Mouse (Mus musculus): Measurements from ENCODE around the gene Zbtb7b.
A peak's percentile ranks its signal among the peaks of the same experiment; 100 is the strongest.
"Not testable (repeated sequence)": the region's sequence is repeated elsewhere in the genome, so short reads cannot be mapped to it uniquely, and the experiment has no call there.

Gene Zbtb7b

DNA sequence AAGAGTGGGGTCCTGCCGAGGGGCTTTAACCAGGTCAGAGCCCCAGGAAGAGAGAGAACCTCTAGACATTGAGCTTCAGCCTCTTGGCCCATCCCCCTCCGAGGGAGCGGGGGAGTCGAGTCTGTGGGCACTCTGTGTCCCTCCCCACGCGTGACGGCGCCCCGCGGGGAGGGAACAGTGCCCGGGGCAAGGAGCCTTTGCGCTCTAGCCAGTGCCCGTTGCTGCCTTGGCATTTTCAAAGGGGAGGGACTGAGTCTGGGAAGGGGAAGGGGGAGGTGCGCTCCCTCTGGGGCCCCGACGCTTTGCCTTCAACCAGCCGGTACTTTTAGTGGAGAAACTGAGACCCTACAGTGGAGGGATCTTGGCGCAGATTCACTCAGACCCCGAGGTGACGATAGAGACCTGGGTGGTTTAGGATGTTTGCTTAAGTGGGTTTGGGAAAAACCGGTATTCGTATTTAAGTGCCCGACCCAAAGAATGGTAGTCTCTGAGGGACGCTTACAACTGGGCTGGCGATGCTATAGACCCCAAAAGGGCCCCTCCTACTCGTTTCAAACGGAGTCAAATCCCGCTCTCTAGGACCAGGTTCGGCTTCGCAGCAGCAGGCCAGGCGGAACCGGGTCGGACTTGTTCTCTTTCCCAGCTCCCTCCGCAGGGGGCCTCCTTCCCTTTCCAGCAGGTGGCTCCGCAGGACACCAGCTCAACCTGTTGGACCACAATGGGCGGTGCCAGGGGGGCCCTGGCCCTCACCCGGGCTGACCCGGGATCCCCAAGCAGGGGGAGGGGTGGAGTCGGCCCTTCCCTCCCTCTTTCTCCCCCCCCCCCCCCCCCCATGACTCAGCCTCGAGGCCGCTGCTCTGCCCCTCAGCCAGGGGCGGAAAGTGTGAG is at the start of gene Zbtb7b:
TSS of gene Zbtb7b (minus strand) at position 771 of the 888 bp plus-strand sequence.
- peak; percentile 55 to 63 for DNase-seq (ENCODE audit: low spot score in 2 of 2)

DNA sequence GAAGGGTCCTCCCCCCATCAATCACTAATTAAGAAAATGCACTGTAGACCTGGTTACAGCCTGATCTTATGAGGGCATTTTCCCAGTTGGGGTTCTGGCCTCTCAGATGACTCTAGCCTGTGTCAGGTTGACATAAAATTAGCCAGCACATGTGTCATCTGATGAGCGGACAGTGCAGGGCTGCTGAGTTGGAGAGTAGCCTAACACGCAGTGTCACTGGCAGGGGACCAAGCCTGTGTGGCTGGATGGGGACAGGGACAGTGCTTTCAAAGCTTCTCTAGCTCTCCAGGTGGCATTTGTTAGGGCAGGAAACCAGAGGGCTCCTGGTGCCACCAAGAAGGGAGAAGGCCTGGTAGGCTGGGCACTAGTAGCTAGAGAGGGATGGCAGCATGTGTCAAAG is 46.1 kb upstream of the Zbtb7b start:
- DNase-seq (ENCODE audit: low spot score in 2 of 2), result no peak

DNA sequence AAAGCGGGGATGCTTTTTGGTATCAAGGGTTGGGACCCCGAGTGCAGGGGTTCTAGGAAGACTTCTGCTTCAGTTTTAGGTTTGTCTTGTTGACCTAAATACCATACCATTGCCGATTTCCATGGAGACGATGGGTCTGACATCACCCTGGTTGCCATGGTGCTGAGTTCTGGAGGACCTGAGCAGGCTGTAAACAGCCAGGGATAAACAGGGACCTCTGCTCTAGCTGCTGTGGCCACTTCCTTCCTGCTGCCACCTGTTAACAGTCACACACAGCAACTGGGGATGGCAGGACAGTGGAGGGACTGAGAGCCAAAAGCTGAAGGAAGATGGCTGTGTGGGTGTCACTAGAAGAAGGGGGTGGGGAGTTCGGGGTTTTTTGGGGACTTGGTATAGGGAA is 42.7 kb upstream of the Zbtb7b start:
- no peak for DNase-seq (ENCODE audit: low spot score in 2 of 2)

DNA sequence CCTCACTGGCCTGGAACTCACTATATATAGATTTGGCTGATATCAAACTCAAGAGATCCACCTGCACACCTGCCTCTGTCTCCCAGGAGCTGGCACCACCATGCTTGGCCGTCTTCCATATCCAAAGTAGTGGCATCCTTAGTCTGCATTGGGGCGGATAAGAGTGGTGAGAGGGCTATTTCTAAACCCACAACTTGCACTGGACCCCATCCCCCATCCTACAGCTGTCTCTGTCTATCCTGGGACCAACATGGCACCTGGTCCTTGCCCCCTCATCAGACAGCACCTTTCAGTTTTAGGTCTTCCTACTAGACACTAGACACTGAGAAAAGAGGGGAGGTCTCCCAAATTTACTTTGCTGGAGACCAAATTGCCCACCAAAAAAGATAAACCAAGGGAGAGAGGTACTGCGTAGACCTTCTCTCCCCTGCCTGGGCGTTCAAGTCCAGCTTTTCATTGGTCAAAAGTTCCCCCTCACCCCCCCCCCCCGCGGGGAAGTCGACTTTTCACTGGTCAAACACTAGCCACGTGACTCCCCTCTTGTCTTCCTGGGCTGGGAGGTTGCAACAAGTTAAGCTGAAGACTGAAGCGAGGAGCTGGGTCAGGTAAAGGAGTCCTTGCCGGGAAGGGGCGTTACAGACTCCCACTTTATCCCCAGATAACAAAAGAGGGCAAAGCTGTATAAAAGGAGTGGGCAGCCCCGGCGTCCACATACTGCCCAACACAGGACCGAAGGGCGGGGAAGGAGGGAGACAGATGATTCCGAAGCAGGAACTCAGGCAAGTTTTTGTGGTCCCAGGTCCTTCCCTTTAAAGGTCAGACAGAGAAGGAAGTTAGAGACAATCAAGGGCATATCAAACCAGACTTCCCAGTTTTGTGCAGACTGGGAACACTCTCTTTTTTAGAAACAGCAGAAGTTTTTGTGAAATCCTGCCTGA is 41.9 kb upstream of the Zbtb7b start, which contains the start of gene Pbxip1:
TSS of gene Pbxip1 (plus strand) at position 531 of the 938 bp plus-strand sequence.
- no peak for DNase-seq (ENCODE audit: low spot score in 2 of 2)

DNA sequence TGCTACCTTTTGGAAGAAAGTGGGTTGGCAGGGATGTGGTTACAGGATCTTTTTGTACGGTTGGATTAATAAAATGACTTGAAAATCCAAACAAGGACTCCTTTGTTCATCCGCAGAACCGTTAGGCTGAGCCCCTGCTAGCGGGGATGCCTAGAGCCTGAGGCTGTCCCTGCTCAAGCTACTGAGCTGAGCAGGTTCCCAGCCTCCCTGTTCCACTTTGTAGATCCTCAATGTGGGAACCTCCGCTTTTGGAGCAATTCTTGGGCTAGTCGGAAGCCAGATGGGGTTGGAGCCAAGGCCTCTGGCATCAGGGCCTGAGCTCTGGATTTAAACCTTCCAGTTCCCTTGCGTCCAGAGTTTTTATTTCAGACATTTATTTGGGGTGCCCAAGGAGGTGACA is 40.5 kb upstream of the Zbtb7b start:
- no peak for DNase-seq (ENCODE audit: low spot score in 2 of 2)

DNA sequence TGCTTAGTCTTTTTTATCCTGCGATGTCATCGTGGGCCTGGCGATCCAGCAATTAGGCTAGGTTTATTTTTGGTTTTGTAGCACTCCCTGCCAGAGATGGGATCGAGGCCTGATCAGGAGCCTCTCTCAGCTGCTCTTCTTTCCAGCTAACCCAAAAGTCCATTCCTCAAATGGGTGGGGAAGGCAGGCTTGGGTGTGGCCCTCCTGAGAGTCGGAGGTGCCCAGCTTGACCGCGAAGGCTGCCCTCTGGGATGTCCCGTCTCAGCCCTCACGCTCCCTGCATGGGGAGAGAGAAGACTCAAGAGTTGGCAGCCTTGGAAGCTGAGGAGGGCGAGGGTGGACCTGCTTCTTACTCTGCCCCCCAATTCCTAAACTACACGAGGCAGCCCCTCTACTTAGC is 40.0 kb upstream of the Zbtb7b start:
- DNase-seq (ENCODE audit: low spot score in 2 of 2), result no peak

DNA sequence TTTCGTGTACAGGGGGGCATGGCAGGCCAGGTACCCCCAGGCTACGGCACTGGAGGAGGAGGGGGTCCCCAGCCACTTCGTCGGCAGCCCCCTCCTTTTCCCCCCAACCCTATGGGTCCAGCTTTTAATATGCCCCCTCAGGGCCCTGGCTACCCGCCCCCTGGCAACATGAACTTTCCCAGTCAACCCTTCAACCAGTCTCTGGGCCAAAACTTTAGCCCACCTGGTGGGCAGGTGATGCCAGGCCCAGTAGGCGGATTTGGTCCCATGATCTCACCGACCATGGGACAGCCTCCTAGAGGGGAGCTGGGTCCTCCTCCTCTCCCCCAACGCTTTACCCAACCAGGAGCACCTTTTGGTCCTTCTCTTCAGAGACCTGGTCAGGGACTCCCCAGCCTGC is 38.0 kb upstream of the Zbtb7b start:
- DNase-seq (ENCODE audit: low spot score in 2 of 2), result no peak

DNA sequence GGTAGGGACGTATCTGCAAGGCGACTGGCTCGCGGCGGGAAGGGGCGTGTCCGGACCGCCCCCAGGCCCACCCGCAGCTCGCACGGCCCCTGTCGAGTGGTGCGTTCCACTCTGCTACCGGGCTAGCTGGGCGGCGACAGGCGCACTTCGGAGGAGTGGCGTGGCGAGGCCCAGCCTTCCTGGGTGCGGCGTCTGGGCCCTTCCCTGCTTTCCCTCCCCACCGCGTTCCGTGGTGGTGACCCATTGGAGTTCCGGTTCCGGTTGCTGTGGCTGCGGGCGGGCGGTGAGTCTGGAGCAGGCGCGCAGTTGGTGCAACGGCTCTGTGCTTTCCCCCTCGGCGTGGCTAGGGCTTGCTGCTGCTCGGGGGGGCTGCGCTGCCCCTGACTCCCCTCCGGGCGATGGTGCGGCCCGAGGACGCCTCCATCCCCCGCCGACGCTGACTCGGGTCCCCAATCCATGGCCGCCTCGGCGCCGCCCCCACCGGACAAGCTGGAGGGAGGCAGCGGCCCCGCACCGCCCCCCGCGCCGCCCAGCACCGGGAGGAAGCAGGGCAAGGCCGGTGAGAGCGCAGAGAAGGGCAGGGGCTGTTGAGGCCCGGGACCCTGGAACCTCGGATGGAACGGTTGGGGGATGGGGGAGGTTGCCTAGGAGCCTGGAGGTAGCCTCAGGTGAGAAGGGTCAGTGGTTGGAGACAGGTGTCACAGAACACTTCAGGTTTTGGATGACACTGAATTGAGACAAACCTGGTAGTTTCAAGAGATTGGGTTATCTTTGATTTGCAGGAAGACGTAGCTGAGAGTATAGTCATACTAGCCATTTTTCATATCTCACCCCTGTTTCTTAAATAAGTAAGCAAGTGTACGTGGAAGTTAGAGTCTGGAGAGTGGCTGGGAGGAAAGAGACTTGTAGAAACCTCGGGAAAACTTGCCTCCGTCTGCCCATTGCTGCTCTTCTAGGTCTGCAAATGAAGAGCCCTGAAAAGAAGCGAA is 35.9 kb upstream of the Zbtb7b start, which contains the start of gene Pygo2:
TSS of gene Pygo2 (plus strand) at position 44 of the 989 bp plus-strand sequence.
- DNase-seq (ENCODE audit: low spot score in 2 of 2), result peak; percentile 95 to 97

DNA sequence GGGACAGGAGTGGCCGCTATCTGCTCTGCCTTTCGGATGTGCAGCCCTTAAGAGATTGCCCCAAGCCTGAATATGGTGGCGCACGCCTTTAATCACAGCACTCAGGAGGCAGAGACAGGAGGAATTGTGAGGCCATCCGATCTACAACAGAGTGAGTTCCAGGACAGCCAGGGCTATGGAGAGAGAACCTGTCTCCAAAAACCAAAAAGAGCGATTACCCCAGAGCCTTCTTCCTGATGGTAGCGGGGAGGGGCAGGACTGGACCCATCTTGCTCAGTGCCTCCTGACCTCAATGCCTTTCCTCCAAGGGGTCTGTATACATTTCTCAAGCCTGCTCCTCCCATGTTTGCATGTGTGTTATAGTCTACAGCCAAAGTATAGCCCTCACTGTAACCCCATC is 34.4 kb upstream of the Zbtb7b start:
- DNase-seq (ENCODE audit: low spot score in 2 of 2), result not testable (repeated sequence)

DNA sequence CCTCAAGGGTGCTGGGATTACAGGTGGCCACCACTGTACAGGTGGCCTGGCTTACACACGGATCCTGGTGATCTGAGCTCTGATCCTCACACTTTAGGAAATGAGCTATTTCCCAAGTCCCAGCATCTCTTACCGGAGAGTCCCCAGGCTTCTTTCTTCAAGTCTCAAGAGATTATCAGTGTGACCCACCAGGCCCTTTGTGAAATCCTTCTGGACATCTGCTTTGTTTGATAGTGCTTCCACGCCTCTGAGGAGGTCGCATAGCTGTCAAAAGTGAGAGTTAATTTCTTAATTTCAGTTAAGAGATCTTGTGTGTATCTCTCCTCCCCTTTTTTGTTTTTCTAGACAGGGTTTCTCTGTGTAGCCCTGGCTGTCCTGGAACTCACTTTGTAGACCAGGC is 31.3 kb upstream of the Zbtb7b start:
- no peak for DNase-seq (ENCODE audit: low spot score in 2 of 2)

DNA sequence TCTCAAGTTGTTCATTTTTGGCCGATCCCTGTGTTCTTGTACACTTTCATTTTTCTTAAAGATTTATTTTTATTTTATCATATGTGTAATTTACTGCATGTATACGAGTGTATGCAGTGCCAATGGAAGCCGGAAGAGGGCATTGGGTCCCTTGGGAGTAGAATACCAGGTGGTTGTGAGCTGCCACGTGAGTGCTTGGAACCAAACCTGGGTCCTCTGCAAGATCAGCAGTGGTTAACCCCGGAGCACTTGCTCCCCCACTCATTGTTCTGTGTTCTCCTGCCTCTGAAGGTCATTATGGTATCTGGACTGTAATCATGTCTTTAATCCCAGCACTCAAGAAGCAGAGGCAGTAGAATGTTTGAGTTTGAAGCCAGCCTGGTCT is 30.6 kb upstream of the Zbtb7b start:
- no peak for DNase-seq (ENCODE audit: low spot score in 2 of 2)

DNA sequence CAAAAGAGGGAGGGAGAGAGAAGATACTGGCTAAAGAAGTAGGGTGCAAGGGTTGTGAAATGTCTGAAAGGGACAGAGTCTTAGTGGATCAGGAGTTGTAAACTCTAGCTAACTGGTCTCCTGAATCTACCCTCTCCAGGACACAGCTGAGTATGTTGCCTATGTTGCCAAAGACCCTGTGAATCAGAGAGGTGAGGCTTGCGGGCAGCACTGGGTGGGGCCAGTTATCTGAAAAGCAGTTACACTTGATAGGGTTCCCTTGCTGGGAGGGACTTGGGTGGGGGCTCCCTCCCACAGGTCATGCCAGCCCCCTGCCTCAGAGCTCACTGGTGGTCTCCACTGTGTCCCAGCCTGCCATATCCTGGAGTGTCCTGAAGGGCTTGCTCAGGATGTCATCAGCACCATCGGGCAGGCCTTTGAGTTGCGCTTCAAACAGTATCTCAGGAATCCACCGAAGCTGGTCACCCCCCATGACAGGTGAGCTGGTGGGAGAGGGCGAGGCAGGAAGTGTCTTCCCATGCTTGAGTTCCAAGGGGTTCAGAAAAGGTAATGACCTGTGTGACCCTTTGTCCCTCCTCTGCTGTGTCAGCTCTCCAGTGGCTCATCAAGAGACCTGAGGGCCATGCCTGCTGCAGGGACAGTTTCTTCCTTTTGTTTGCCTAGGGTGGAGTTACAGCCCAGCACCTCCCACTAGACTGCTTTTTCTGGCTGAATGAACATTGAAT is 30.0 kb upstream of the Zbtb7b start:
- no peak for DNase-seq (ENCODE audit: low spot score in 2 of 2)

DNA sequence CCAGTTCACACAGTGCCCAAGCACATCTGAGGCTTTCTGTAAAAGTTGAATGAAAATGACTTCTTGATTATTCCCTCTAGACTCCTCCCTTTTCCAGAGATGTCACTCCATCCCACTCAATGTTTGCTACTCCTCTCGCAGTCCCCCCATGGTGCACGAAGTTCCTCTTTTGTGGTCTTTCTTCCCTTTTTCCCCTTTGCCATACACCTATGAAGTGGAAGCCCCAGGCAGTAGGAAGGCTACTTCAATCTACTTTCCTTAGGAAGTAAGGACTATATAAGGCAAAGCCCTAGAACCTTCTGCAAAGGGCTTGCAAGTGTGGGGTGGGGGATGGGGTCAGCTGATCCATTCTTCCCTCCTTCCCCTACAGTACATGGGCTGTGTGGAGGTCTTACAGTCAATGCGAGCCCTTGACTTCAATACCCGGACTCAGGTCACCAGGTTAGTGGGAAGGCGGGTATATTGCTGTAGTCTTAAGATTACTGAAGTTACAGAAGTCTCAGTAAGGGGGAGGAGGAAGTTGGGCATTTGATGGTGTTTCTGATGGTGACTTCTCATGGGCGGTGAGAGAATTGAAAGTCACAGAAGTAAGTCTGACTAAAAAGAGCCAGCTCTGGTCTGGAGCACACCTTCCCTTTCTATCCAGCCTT is 28.1 kb upstream of the Zbtb7b start:
- DNase-seq (ENCODE audit: low spot score in 2 of 2), result no peak

DNA sequence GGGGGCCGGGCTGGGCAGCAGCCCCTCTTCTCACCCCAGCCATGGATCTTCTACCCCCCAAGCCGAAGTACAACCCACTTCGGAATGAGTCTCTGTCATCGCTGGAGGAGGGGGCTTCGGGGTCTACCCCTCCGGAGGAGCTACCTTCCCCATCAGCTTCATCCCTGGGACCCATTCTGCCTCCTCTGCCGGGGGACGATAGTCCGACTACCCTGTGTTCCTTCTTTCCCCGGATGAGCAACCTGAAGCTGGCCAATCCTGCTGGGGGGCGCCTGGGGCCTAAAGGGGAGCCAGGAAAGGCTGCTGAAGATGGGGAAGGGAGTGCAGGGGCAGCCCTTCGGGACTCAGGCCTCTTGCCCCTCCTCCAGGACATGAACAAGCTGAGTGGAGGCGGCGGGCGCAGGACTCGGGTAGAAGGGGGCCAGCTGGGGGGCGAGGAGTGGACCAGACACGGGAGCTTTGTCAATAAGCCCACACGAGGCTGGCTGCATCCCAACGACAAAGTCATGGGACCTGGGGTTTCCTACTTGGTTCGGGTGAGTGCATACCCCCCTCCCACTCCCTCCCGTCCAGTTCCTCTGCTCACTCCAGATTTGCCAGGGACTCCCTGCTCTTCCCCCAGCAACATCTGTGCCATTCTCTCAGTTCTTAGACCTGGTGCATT is 27.4 kb upstream of the Zbtb7b start:
- no peak for DNase-seq (ENCODE audit: low spot score in 2 of 2)

DNA sequence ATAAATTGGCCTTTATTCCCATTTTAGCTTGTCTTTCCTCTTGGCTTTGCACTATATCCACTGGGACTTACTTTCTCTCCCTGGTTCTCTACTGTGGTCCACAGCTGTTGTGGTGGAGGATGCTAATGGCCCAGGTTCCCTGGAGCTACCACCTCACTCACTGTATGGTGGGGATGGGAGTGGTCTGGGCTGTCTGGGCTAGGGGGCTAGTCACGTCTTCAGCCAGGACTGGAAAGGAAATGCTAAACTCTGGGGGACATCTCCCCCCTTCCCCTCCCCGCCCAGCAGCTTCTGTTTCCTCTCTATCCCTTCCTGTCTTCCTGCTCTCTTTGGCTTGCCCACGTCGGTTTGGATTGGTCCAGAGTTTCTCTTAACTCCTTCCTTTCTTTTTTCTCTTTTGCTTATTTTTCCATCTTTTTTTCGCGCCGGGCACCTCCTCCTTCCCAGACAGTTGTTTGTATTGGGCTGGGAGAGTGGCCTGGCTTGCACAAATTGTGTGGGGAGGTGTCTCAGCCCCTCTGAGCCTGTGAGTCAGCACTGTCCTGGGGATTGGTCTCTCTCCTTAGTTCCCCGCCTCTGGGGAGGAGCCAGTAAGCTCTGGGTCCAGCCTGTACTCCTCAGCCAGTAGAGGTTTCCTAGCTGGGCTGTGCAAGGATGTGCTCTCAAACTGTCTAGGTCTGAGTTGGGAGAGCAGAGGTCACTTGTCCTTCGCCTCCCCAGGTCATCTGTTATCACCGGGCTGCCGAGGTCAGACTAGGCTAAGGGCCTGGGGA is 26.6 kb upstream of the Zbtb7b start:
- peak; percentile 65 to 71 for DNase-seq (ENCODE audit: low spot score in 2 of 2)

DNA sequence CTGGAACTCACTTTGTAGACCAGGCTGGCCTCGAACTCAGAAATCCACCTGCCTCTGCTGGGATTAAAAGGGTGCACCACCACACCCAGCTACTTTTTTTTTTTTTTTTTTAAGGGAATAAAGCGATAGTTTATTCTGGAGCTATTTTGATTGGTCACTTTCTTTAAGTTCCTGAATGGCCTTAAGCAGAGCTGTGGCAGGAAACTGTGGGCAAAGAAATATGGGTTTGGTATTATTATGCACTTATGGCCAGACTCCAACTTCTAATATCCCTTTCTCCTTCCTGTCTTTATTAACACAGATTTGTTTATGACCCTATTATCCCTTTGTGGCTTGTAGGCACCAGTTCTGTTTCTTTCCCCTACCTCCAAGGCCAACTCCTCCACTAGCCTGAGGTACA is 25.8 kb upstream of the Zbtb7b start:
- no peak for DNase-seq (ENCODE audit: low spot score in 2 of 2)

DNA sequence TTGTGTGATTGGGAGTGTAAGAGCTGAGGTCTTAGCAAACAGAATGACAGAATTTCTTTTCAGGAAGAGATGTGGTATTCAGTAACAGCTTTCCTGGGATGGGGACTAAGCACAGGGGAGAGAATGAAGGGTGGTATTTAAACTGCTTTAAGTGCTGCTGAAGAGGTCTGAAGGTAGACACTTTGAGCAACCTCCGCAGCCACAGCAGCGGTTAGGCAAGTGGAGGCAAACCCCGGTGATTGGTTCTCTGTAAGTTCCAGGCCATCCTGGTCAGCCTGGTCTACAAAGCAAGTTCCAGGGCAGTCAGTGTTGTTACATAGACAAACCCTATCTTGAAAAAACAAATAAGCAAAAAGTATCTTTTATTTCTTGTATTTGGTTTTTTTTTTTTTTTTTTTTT is 25.4 kb upstream of the Zbtb7b start:
- DNase-seq (ENCODE audit: low spot score in 2 of 2), result no peak

DNA sequence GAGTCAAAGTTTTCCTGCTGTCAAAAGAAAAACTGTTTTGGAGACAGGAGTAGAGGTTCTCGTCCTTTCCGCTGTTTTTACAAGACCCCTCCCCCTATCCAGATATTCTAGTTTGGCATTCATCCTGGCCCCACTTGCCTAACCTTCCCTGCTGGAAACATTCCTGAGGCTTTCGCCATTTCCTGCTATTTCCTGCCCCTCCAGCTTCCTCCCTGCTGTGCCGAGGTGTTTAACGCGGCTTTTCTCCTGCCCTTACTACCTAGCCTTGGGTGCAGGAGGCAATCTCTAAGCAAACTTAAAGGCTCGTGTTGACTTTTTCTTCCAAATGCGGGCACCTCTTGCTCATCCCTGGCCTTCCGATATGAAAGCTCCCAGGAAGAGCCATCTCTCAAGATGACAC is 25.0 kb upstream of the Zbtb7b start:
- no peak for DNase-seq (ENCODE audit: low spot score in 2 of 2)

DNA sequence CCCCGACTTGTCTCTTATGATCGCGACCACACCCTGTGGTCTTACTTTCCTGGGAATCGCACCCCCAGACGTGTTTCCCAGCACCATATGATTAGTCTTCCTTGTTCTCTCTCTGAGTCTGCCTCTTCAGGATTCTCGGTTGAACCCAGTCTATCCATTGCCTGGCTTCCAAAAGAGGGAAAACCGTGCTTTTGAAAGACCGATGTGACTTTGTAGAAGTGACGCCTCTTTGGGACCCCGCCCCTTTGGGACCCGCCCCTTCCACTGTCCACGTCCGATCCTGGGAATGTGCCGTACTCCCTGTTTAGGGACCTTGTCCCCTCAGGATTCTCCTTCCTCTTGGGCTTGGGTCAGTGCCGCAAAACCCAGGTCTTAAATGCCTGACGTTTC is 24.3 kb upstream of the Zbtb7b start:
- no peak for DNase-seq (ENCODE audit: low spot score in 2 of 2)

Measured in frontal cortex, postnatal 36 days (tissue).